Mouse (Mus musculus): ENCODE data around the gene Zfp566.
"Not testable (repeated sequence)": the region's sequence is repeated elsewhere in the genome, so short reads cannot be mapped to it uniquely, and the experiment has no call there.

Zfp566 gene

GRCm38 (mm10) chr7:30090092-30090969, at the start of gene Zfp566, which contains the start of gene Gm26920:
Gene Zfp566 (minus strand): TSS chr7:30090527.
Gene Gm26920 (minus strand): TSS chr7:30090410.
- DNase-seq (ENCODE audit: low read depth, low spot score): peak; percentile 98

- DNase-seq (ENCODE audit: low read depth, low spot score): no peak
Measured at GRCm38 (mm10) chr7:30136826-30137225, 46.5 kb upstream of the Zfp566 start.

- no peak for DNase-seq (ENCODE audit: low read depth, low spot score)
Measured at GRCm38 (mm10) chr7:30132396-30132795, 42.1 kb upstream of the Zfp566 start.

GRCm38 (mm10) chr7:30129900-30130299, 39.6 kb upstream of the Zfp566 start:
- DNase-seq (ENCODE audit: low read depth, low spot score): no peak

GRCm38 (mm10) chr7:30122188-30122530, 31.8 kb upstream of the Zfp566 start:
- peak; percentile 22 for DNase-seq (ENCODE audit: low read depth, low spot score)

- DNase-seq (ENCODE audit: low read depth, low spot score): peak; percentile 86
Measured at GRCm38 (mm10) chr7:30121308-30122187, 31.2 kb upstream of the Zfp566 start, which contains the start of gene Zfp382. Gene Zfp382 (plus strand): TSS chr7:30121942.

- DNase-seq (ENCODE audit: low read depth, low spot score): not testable (repeated sequence)
Measured at GRCm38 (mm10) chr7:30117935-30118334, 27.6 kb upstream of the Zfp566 start.

- no peak for DNase-seq (ENCODE audit: low read depth, low spot score)
Measured at GRCm38 (mm10) chr7:30116076-30116475, 25.7 kb upstream of the Zfp566 start.

- DNase-seq (ENCODE audit: low read depth, low spot score): no peak
Measured at GRCm38 (mm10) chr7:30099297-30099696, 9.0 kb upstream of the Zfp566 start.

- no peak for DNase-seq (ENCODE audit: low read depth, low spot score)
Measured at GRCm38 (mm10) chr7:30095551-30096125, 5.3 kb upstream of the Zfp566 start.

- peak; percentile 91 for DNase-seq (ENCODE audit: low read depth, low spot score)
Measured at GRCm38 (mm10) chr7:30094646-30095429, 4.5 kb upstream of the Zfp566 start, which contains the start of gene Zfp260. Gene Zfp260 (plus strand): TSS chr7:30094777.

- no peak for DNase-seq (ENCODE audit: low read depth, low spot score)
Measured at GRCm38 (mm10) chr7:30093918-30094415, 3.6 kb upstream of the Zfp566 start.

GRCm38 (mm10) chr7:30092666-30093065, 2.3 kb upstream of the Zfp566 start:
- no peak for DNase-seq (ENCODE audit: low read depth, low spot score)

- no peak for DNase-seq (ENCODE audit: low read depth, low spot score)
Measured at GRCm38 (mm10) chr7:30090970-30091585, 751 bp upstream of the Zfp566 start.

GRCm38 (mm10) chr7:30089405-30089804, 922 bp downstream of the Zfp566 start:
- no peak for DNase-seq (ENCODE audit: low read depth, low spot score)

- no peak for DNase-seq (ENCODE audit: low read depth, low spot score)
Measured at GRCm38 (mm10) chr7:30086524-30086923, 3.8 kb downstream of the Zfp566 start.

- DNase-seq (ENCODE audit: low read depth, low spot score): peak; percentile 81
Measured at GRCm38 (mm10) chr7:30072146-30073028, 17.9 kb downstream of the Zfp566 start, which contains the start of gene Zfp82. Gene Zfp82 (minus strand): TSS chr7:30072900.

- no peak for DNase-seq (ENCODE audit: low read depth, low spot score)
Measured at GRCm38 (mm10) chr7:30064622-30065021, 25.7 kb downstream of the Zfp566 start.

- no peak for DNase-seq (ENCODE audit: low read depth, low spot score)
Measured at GRCm38 (mm10) chr7:30062478-30062877, 27.8 kb downstream of the Zfp566 start.
